In genomic region chr3:89340465-89340864, GRCm38 (mm10) we compare ENCODE assay signal across 8 mouse cellular contexts. TPM values are rescaled to one million over a fixed set of nuclear protein-coding genes. Genes with fewer than 3 reads are reported as not detected.
DNase-seq lines count a peak whose midpoint lies in the region; ATAC-seq and TF ChIP-seq lines count a peak whose summit lies in the region.

No protein-coding gene starts in this region.

- TF ChIP-seq POLR2A in lung, adult 2 months (IDR thresholded peaks at IDR 0.05; ENCODE audit: borderline replicate concordance, extremely low read depth, low read depth, low read length), result no peak

- peak overlapping the region; percentile 86 for H3K4me2 ChIP-seq in embryonic facial prominence, embryonic 12.5 days (replicated peaks)
- H3K4me2 ChIP-seq in heart, embryonic 12.5 days, result peak overlapping the region; percentile 58

- WGBS in embryonic facial prominence, embryonic 12.5 days, result 3% methylated on average over 11 of the region's 11 CpGs
- WGBS in heart, embryonic 12.5 days, result 7% methylated on average over 11 of the region's 11 CpGs
- 15% methylated on average over 11 of the region's 11 CpGs for WGBS in lung, adult 2 months

- H3K36me3 ChIP-seq in embryonic facial prominence, embryonic 12.5 days, result peaks cover 34% of the 10 kb centered on the region
- peaks cover 25% of the 10 kb centered on the region for H3K36me3 ChIP-seq in heart, embryonic 12.5 days

- no peaks in the 10 kb centered on the region for H3K9me3 ChIP-seq in embryonic facial prominence, embryonic 12.5 days
- no peaks in the 10 kb centered on the region for H3K9me3 ChIP-seq in heart, embryonic 12.5 days (replicated peaks)

- peak overlapping the region; percentile 49 for H3K9ac ChIP-seq in embryonic facial prominence, embryonic 12.5 days
- H3K9ac ChIP-seq in heart, embryonic 12.5 days, result no peak overlapping the region

- H3K4me1 ChIP-seq in embryonic facial prominence, embryonic 12.5 days, result peaks cover 43% of the 10 kb centered on the region
- peaks cover 26% of the 10 kb centered on the region for H3K4me1 ChIP-seq in heart, embryonic 12.5 days (replicated peaks)
- H3K4me1 ChIP-seq in lung, adult 2 months (ENCODE audit: control insufficient read depth, insufficient read depth, low read length), result no peaks in the 10 kb centered on the region; the same call in 1 of the 2 replicates

- H3K27ac ChIP-seq in embryonic facial prominence, embryonic 12.5 days, result no peak overlapping the region
- H3K27ac ChIP-seq in heart, embryonic 12.5 days (ENCODE audit: poor library complexity, severe bottlenecking), result no peak overlapping the region

- TF ChIP-seq CTCF in lung, adult 2 months (IDR thresholded peaks at IDR 0.05; ENCODE audit: insufficient read depth, low read length), result peak; percentile 96

- no peaks in the 10 kb centered on the region for H3K27me3 ChIP-seq in embryonic facial prominence, embryonic 12.5 days
- 0 out of 2 replicates have a peak, but pooled peaks cover 6% of the 10 kb centered on the region for H3K27me3 ChIP-seq in heart, embryonic 12.5 days (replicated peaks)

- ATAC-seq in embryonic facial prominence, embryonic 12.5 days (ENCODE audit: insufficient number of reproducible peaks, insufficient read depth, low FRiP score, low TSS enrichment), result no peak
- no peak for ATAC-seq in heart, embryonic 12.5 days (ENCODE audit: insufficient number of reproducible peaks, low FRiP score)
- ATAC-seq in neutrophil, adult 5-6 weeks (ENCODE audit: extremely low read depth, insufficient number of reproducible peaks, low FRiP score, poor library complexity, severe bottlenecking), result peak; percentile 52; the same call in 1 of the 2 replicates

- peak; percentile 69 to 80 for DNase-seq in CD8-positive naive resting alpha-beta T cell, adult 2 months (ENCODE audit: low read depth in 2 of 2, low spot score in 2 of 2)
- DNase-seq in adrenal gland, postnatal 25 days, result peak; percentile 68
- peak; percentile 86 for DNase-seq in kidney, postnatal 10 days
- peak; percentile 75 for DNase-seq in lung, adult 2 months
- peak; percentile 80 for DNase-seq in thymus, postnatal 14 days

- H3K4me3 ChIP-seq in embryonic facial prominence, embryonic 12.5 days, result peak overlapping the region; percentile 32
- H3K4me3 ChIP-seq in heart, embryonic 12.5 days, result peak overlapping the region; percentile 10
- no peak overlapping the region for H3K4me3 ChIP-seq in lung, adult 2 months (replicated peaks; ENCODE audit: extremely low read depth, low read depth, low read length)

RNA-seq across cellular contexts. Expression of gene Efna4, which starts 2.6 kb away (rescaled TPM):
- 1.7 TPM in 1 of 2 replicates, not detected in the other for total RNA-seq in adrenal gland, postnatal 25 days (2021)
- polyA plus RNA-seq in embryonic facial prominence, embryonic 12.5 days (2016; fragmentation: Nextera tagmentation; extraction: Ambion mirVana), result 47.1 and 48.8 TPM in 2 replicates
- 8.7 and 10.6 TPM in 2 replicates for polyA plus RNA-seq in heart, embryonic 12.5 days (2016; fragmentation: Nextera tagmentation; extraction: Ambion mirVana)
- polyA plus RNA-seq in lung, adult 2 months (2012; rRNA removed), result 7.3 and 9.3 TPM in 2 replicates
- not detected in 2 replicates for total RNA-seq in neutrophil, adult 5-6 weeks (2017)

RNA-seq across cellular contexts. Expression of gene Adam15, which starts 9.3 kb away (rescaled TPM):
- total RNA-seq in adrenal gland, postnatal 25 days (2021), result 50.4 and 65.1 TPM in 2 replicates
- 42.7 and 45.5 TPM in 2 replicates for polyA plus RNA-seq in embryonic facial prominence, embryonic 12.5 days (2016; fragmentation: Nextera tagmentation; extraction: Ambion mirVana)
- polyA plus RNA-seq in heart, embryonic 12.5 days (2016; fragmentation: Nextera tagmentation; extraction: Ambion mirVana), result 47.2 and 55.5 TPM in 2 replicates
- 190 and 225 TPM in 2 replicates for polyA plus RNA-seq in lung, adult 2 months (2012; rRNA removed)
- total RNA-seq in neutrophil, adult 5-6 weeks (2017), result 28.9 and 55.5 TPM in 2 replicates

RNA-seq across cellular contexts. Expression of gene Efna3, which starts 17.7 kb away (rescaled TPM):
- total RNA-seq in adrenal gland, postnatal 25 days (2021), result 0.27 TPM in 1 of 2 replicates, not detected in the other
- 12.8 and 15.8 TPM in 2 replicates for polyA plus RNA-seq in embryonic facial prominence, embryonic 12.5 days (2016; fragmentation: Nextera tagmentation; extraction: Ambion mirVana)
- polyA plus RNA-seq in heart, embryonic 12.5 days (2016; fragmentation: Nextera tagmentation; extraction: Ambion mirVana), result 1.3 TPM in 2 replicates
- polyA plus RNA-seq in lung, adult 2 months (2012; rRNA removed), result 4.1 and 20.3 TPM in 2 replicates
- total RNA-seq in neutrophil, adult 5-6 weeks (2017), result not detected in 2 replicates

RNA-seq across cellular contexts. Expression of gene Dcst2, which starts 21.3 kb away (rescaled TPM):
- total RNA-seq in adrenal gland, postnatal 25 days (2021), result 0.38 and 0.76 TPM in 2 replicates
- polyA plus RNA-seq in embryonic facial prominence, embryonic 12.5 days (2016; fragmentation: Nextera tagmentation; extraction: Ambion mirVana), result 0.13 and 0.38 TPM in 2 replicates
- not detected in 2 replicates for polyA plus RNA-seq in heart, embryonic 12.5 days (2016; fragmentation: Nextera tagmentation; extraction: Ambion mirVana)
- 0.28 and 0.31 TPM in 2 replicates for polyA plus RNA-seq in lung, adult 2 months (2012; rRNA removed)
- total RNA-seq in neutrophil, adult 5-6 weeks (2017), result not detected in 2 replicates

RNA-seq across cellular contexts. Expression of gene Dcst1, which starts 24.6 kb away (rescaled TPM):
- total RNA-seq in adrenal gland, postnatal 25 days (2021), result 0.55 TPM in 1 of 2 replicates, not detected in the other
- polyA plus RNA-seq in embryonic facial prominence, embryonic 12.5 days (2016; fragmentation: Nextera tagmentation; extraction: Ambion mirVana), result 0.32 and 0.57 TPM in 2 replicates
- polyA plus RNA-seq in heart, embryonic 12.5 days (2016; fragmentation: Nextera tagmentation; extraction: Ambion mirVana), result 0.09 TPM in 1 of 2 replicates, not detected in the other
- polyA plus RNA-seq in lung, adult 2 months (2012; rRNA removed), result 0.06 TPM in 1 of 2 replicates, not detected in the other
- not detected in 2 replicates for total RNA-seq in neutrophil, adult 5-6 weeks (2017)
